Mouse (Mus musculus): ENCODE data around the gene Tlnrd1.
"Not testable (repeated sequence)": the region's sequence is repeated elsewhere in the genome, so short reads cannot be mapped to it uniquely, and the experiment has no call there.

Gene Tlnrd1

DNA sequence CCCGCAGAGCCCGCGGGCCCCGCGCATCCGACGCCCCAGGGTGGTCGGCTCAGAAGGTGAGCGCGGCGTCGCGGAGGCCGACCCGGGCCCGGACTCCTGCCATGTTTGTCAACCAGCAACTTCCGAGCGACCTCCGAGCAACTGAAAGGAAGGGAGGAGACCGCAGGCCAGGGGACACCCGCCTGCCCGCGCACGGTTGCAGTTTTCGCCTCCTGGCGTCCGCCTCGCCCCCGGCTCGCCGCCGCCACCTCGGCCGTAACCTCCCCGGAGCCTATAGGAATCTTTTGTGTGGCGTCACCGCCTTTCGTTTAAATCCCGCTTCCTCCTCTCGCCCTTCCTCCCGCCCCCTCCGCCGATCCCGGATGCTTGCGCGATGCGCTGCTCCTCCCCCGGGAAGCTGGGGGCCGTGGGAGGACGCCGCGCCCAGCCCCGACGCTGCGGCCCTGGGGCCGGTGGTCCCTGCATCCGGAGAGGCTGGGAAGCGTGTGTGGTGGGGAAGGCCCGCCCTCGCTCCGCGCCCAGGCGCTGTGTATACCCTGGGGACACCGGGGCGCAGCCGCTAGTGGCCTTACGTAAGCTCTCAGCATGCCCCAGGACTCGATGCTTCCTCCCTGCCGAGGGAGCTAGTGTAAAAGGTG, at the start of gene Tlnrd1, which contains the start of gene Mesd:
Gene Tlnrd1 (minus strand): TSS at position 285 of the 638 bp plus-strand sequence.
Gene Mesd (plus strand): TSS at position 446 of the 638 bp plus-strand sequence.
- peak; percentile 91 for DNase-seq (ENCODE audit: low spot score)

DNA sequence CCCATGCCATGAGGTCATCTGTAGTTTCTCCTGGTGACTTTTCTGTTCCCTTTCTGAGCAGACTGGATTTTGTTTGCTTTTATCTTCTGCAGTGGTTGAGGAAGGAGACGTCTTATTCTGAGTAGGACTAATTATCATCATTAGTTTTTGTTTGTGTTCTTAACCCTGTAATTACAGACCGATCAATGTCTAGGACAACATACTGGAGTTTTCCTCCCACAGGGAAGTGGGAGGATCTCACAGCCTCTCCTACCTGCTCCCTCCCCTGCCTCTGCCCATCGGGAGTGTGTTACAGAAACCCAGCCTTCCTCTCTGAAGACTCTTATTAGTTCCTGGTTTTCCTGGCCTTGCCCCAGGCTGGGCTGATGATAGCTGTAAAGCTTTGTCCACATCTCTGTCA, 37.5 kb upstream of the Tlnrd1 start:
- no peak for DNase-seq (ENCODE audit: low spot score)

DNA sequence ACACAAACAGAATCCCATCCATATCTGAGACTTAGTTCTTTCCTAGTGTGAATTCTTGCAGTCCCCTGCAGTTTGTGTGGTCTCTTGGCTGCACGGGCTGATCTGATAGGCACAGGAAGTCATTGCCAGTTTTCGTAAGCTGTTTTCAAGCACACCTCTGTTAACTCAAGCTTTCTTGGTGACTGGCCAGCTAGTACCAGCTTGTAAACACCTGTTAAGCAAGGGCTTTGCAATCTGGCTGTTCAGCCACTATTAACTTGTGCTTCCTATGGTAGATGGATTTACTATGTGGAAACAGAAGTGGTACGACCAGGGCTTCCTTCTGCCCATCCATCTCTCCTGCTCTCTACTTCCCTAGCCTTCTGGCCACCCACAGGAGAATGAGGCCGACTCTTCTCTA, 36.1 kb upstream of the Tlnrd1 start:
- DNase-seq (ENCODE audit: low spot score), result no peak

GRCm38 (mm10) chr7:83914566-83914965, 30.5 kb upstream of the Tlnrd1 start:
- DNase-seq (ENCODE audit: low spot score), result peak; percentile 77

GRCm38 (mm10) chr7:83913995-83914394, 29.9 kb upstream of the Tlnrd1 start:
- no peak for DNase-seq (ENCODE audit: low spot score)

- DNase-seq (ENCODE audit: low spot score), result no peak
These were observed 29.4 kb upstream of the Tlnrd1 start for GRCm38 (mm10) chr7:83913405-83913932.

GRCm38 (mm10) chr7:83911909-83912308, 27.8 kb upstream of the Tlnrd1 start:
- no peak for DNase-seq (ENCODE audit: low spot score)

DNA sequence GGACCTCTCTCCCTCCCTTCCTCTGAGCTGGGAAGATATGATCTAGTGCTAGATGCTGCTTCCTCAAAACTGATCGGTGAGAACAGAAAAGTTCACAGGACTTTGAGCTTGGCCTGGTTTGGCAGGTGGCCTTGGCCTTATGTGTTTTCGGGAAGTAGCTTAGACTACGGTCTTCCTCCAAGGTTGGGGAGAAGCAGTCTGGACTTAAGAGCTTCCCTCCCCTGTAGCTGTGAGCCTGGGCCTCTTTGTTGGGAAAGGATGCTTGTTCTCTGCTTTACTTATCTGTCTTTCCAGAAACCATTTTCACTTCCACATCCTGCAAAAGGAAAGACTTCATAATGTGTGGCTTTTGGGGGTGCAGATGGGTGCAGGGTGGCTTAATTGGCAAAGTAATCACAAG, 20.7 kb upstream of the Tlnrd1 start:
- DNase-seq (ENCODE audit: low spot score), result no peak

- no peak for DNase-seq (ENCODE audit: low spot score)
These were observed 18.4 kb upstream of the Tlnrd1 start for GRCm38 (mm10) chr7:83902296-83903145.

GRCm38 (mm10) chr7:83901425-83901824, 17.3 kb upstream of the Tlnrd1 start:
- DNase-seq (ENCODE audit: low spot score), result no peak

DNA sequence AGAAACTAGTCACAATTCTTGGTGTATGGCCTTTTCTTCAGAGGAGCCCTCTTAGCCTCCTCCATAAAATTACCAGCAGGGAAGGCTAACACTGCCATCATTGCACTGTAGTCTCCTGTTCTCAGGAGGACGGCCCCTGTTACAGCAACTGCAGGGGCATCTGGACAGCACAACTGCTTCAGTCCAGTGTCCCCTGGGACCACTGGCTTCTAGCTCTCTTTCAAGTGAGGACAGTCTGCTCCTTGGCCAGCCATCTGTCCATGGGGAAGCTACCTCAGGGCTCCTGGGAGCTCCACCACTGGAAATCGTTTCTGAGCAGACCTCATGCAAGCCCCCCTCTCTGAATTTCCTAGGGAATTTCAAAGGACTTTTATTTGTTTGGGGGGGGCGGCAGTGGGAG, 16.4 kb upstream of the Tlnrd1 start:
- DNase-seq (ENCODE audit: low spot score), result no peak

- no peak for DNase-seq (ENCODE audit: low spot score)
These were observed 14.2 kb upstream of the Tlnrd1 start for GRCm38 (mm10) chr7:83898267-83898666.

DNA sequence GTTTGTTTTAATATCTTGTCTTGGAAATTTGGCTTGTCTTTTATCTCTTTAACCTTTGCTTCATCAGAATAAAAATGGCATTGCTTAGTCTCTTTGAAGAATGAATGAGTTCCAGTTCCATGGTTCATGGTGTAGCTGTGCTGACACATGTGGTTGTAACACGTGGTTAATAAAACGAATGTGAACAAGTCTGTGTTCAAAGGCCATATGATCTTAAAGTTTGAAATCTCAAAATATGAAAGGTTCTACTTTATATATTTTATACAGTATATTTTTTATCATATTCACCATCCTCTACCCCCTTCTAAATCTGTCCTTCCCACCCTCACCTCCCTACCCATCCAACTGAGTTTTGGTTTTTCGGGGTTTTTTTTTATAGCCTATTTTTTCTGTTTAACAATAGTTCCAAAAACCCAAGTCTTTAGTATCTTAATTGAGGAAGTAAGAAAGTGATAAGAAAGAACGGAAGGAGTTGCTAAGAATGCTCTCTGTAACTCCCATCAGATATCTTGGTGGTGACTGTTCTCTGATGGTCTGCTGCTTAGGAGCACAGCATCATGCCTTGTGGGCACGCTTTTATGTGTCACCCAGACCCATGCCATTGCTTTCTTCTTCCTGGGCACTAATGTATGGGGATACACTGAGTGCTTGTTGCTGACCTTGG, 12.1 kb upstream of the Tlnrd1 start:
- no peak for DNase-seq (ENCODE audit: low spot score)

DNA sequence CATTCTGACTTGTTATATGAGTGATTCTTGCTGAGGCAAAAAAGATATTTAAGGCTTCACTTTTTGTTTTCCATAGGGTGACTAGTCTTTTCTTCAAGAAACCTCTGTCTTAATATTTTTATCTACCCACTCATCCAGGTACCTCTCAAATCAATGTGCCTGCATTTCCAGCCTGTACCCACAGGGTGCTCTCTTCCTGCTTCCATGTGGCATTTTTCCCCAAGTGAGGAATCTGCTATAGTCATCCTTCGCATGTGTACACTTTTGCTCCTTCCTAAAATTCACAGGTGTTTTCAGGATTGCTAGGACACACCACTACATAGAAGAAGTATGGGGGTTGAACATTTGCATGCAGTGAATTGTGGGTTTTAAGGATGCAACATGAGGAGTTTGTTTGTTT, 10.2 kb upstream of the Tlnrd1 start:
- no peak for DNase-seq (ENCODE audit: low spot score)

DNA sequence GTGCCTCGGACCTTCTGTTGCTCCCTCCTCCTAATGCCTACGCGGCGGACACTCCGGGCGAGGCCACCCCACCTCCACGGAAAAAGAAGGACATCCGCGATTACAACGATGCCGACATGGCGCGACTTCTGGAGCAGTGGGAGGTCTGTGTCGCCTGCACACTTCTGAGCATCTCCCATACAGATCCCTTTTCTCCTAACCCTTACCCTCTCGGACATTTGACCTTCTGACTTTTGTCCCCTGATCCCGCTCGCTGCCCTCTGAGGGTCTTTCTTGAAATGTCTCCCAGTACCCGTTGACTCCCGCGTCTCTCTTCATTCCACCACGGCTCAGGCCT, 8.2 kb upstream of the Tlnrd1 start:
- DNase-seq (ENCODE audit: low spot score), result no peak

- peak; percentile 99 for DNase-seq (ENCODE audit: low spot score)
These were observed 7.6 kb upstream of the Tlnrd1 start for GRCm38 (mm10) chr7:83891433-83892332.

DNA sequence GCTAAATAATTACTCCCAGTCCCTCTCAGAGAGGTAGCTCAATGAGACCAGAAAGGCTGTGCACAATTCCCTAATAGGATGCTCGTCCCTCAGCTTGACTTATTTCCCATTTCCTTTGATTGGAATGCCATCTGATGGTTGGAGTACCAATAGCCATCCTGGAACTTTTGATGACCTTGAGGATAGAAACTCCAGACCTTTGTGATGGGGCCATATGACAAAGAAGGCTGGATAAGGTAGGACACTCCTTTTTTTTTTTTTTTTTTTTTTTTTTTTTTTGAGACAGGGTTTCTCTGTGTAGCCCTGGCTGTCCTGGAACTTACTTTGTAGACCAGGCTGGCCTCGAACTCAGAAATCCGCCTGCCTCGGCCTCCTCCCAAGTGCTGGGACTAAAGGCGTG, 5.8 kb upstream of the Tlnrd1 start:
- DNase-seq (ENCODE audit: low spot score), result not testable (repeated sequence)

DNA sequence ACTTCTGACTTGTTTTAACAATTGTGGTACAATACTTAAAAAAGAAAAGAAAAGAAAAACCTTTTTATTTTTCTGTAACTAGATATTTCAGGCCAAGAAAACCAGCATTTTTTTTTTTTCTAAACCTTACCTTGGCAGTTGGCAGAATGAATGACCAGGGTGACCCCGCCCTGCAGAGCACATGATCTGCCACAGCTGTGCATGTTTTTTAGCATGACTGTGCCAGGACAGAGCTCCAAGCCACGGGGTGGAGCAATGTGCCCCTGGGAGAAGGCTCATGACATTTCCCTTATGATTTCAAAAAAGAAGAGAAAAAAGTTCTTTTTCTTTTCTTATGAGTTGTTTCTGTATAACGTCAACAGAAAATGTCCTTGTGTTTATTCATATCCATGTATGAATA, 5.3 kb upstream of the Tlnrd1 start:
- peak; percentile 57 for DNase-seq (ENCODE audit: low spot score)

- DNase-seq (ENCODE audit: low spot score), result no peak
These were observed 2.4 kb upstream of the Tlnrd1 start for GRCm38 (mm10) chr7:83886366-83887129.

DNA sequence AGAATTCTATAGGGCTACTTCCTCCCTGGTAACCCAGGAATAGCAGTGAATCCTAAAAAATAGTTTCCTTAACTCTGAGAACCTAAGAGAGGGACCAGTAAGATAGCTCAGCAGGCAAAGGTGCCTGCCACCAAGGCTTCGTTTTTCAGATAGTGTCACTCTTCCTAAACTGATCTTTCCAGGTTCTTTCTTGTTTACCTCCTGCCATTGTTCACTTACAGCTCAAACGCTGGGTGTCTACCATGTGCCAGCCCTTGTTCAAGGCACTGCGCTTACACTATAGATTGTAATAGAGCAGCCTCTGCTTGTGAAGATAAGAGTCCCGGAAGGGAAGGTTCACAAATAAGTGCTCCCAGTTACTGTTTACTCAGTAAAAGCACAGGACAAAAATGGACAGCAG, 1.7 kb upstream of the Tlnrd1 start:
- DNase-seq (ENCODE audit: low spot score), result no peak

Data from ovary, postnatal 36 days (tissue).